Mouse (Mus musculus) ovary, postnatal 36 days (tissue): ENCODE data around the gene Eef1e1.
"Not testable (repeated sequence)": the region's sequence is repeated elsewhere in the genome, so short reads cannot be mapped to it uniquely, and the experiment has no call there.

ENCODE experiments used
- DNase-seq: peaks from one replicate; pipeline ENCODE4 v3.0.0; 2022; ENCODE audit warnings: low spot score, mixed read lengths

The Eef1e1 gene

DNA sequence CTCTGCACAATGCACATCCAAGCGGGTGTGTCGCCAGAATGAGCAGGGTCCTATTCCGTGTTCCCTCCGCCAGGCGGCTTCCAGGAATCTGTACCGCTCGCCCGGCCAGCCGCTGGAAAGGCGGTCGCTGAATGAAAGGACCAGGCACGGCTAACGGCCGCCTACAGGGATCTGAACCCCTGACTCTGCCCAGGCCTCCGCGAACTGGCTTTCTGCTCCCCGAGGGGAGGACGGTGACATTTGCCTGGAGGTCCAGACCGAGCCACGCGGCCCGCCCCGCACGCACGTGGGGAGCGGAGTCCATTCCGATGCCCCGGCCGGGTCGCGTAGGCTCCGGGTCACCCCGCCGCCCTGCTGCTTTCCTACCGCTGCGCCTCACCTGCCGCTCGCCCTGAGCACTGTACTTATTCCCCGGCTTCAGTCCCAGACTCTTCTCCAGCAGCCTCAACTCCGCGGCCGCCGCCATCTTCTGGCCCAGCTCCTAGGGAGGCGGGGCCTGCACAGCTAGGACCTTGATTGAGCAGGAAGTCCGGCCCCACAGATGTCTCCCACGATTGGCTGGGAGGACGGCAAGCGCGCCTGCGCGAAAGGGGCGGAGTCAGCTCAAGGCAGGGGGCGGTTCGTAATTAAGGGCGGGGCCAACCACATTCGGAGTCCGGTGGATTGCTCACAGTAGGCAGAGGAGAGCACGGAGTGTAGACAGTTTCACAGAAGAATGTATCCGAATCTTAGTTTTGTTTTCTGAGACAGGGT is at the start of gene Eef1e1:
TSS of gene Eef1e1 (minus strand) at position 531 of the 753 bp plus-strand sequence.
- peak; percentile 90 for DNase-seq

DNA sequence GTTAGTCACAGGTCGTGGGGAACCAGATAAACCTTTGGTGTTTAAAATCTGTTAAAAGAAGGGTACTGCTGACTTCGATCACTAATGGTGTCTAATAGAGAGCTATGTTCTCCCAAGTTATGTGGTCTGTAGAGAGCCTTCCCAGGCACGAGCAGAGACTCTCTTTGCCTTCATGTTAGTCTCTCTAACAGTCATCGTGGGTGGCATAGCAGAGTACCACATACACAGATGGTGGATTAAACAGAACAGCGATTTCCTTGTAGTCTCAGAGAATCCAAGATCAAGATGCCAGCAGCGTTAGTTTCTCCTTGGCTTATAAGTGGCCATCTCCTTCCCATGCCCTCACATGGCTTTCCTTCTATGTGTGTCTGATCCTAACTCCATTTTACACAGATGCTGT is 32.0 kb upstream of the Eef1e1 start:
- DNase-seq, result no peak

DNA sequence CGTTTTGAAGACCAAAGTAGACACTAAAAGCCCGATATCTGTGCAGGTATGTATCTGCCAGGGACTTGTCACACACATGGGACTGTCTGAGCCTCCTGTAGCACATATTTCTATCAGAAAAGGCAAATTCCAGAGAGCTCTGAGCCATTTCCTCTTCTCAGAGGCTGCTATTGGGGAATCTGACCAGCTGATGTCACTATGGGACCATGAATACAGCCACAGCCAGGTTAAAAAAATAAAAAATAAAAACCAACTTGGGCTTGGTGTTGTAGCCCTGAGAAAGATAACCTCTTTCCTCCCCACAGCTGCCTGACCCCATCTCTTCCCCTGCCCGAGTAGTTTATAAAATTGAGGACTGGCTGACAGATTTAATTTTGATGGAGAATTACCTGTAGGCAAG is 31.2 kb upstream of the Eef1e1 start:
- DNase-seq, result no peak

DNA sequence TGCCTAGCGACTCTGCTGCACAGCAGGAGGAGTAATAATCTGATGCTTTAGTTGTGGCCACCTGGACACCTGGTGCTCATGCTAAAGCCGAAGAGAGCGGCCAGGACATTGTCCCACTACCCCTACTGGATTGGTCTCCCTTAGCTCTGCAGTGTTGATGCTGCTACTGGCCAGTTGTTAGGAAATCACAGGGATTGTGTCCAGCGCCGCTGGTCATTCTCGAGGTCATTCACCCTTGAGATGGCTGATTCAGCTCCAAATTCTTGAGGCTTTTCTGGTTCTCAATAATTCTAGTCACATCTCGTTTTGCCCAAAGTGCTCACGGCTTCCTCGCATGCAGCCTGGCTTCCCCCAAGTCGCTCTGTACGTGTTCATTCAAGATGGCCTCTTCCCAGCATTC is 29.9 kb upstream of the Eef1e1 start:
- DNase-seq, result no peak

DNA sequence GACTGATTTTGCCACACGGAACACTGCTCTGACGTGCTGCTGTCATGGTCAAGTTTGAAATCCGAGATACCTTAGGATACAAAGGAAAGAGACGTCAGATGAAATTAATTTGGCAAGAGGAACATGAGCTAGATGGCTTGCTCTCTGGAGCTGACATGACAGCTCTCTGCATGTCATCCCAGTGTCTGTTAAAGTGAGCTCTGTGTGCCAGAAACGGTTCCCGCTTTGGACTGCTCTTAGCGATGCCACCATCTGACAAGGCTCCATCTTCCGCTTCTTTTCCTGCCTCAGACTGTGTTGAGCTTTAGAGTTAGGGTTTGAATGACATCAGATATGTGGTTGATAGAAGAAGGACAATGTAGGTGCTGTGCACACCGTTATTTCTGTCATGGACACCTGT is 13.5 kb upstream of the Eef1e1 start:
- DNase-seq, result no peak

DNA sequence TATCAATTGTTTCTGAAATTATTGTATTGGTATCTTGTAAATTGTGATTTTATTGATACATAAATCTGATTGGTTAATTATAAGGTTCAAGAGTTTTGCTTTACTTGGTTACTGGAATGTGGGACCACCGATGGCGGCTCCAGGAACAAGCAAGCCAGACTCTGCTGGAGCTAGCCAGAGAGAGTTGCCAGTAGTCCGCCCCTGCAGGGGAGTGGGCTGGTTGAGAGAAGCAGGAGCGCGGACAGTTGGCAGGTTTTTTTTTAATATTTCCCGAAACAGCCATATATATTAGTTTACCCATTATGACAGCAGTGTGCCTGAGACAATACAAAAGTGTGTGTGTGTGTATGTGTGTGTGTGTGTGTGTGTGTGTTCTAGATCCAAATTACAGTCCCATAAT is 12.6 kb upstream of the Eef1e1 start:
- DNase-seq, result not testable (repeated sequence)

DNA sequence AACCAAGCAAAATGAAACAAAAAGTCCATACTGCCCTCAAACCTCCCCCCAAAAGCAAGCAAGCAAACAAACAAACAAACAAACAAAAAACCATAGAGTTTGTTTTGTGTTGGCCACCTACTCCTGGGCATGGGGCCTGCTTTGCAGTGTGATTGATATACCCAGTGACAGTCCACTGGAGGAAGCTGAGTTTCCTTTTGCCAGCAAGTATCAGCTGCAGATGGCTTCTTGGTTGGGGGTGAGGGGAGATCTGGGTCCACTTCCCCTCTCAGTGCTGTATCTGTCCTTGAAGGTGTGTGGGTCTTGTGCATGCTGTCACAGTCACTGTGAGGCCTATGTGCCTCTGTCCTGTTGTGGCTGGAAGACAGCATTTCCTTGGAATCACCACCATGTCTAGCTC is 11.2 kb upstream of the Eef1e1 start:
- no peak for DNase-seq

DNA sequence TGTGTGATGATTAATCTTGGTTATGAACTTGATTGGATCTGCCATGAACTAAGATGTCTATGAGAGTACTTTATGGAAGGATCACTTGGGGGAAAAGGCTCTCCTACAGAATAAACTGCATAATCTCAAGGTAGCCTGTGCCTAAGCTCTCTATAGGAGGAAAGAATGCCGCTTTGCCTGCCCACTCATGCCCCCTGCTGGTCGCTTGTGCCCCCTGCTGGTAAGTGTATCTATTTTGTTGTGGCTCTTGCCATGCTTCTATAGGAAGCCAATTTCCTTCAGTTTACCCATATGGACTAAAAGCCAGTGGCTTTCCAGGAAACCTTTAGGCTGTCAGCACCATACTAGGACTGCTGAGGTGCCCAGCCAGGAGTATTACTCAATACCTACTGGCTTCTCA is 9.7 kb upstream of the Eef1e1 start:
- peak; percentile 20 for DNase-seq

DNA sequence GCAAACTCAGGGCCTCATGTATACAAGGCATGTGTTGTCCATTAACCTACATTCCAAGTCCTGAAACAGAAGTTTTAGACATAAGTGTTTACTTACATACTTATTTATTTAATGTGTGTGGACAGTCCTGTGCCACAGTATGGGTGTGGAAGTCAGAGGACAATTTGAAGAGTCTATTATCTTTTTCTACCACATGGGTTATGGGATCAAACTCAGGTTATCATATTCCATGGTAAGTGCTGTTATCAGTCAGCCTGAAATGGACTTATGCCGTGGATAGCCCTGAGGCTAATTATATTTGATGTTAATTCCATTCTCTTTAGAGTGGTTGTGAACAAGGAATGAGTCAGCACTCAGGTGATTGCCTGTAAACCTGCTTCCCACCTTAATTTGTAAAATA is 5.9 kb upstream of the Eef1e1 start:
- DNase-seq, result no peak

DNA sequence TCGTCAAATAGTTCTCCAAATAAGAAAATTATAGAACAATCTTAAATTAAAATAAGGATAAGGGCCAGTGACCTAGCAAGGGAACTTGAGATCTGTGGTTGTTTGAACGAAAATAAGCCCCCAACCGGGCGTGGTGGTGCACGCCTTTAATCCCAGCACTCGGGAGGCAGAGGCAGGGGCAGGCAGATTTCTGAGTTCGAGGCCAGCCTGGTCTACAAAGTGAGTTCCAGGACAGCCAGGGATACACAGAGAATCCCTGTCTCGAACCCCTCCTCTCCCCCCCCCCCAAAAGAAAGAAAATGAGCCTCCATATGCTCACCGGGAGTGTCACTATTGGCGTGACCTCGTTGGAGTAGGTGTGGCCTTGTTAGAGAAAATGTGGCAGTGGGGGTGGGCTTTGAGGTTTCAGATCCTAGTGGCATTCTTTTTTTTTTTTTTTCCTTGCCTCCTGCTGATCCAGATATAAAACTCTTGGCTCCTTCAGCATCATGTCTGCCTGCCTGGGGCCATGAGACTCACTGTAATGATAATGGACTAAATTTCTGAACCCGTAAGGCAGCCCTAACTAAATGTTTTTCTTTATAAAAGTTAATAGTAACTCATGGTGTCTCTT is 772 bp upstream of the Eef1e1 start:
- DNase-seq, result no peak

DNA sequence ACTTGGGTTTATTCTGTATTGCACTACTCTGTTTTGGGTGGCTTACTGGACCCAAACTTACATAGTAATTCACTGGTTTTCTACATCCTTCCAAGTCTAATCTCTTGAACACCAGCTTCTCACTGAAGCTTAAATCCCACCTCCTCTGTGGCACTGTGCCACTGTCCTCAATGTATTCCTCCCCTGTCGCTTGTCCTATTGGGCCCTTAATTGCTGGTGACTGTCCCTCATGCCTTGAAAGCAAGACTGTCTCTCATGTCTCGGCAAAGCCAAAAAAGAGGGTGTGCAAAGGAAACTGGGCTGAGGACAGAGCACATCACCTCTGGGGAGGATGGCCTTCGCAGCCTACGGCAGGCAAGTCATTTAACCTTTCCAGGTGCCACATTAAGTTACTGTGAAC is 993 bp downstream of the Eef1e1 start:
- no peak for DNase-seq

DNA sequence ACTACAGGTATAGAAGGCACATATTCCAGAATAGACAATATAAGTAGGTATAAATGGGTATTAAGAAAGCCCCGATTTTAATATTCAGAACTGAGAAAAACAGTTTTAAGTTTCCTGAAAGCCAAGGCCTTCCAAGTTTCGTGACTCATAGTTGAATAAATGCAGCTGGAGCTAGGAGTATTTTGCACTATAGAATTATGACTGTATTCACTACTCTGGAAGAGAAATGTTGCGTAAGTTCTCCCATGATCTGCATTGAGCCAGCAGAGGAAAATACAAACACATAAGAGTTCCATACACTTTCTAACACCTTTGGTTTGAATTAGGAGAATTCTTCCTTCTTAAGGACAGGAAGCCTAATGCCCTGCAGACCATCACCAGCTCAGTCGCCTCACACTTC is 8.6 kb downstream of the Eef1e1 start:
- no peak for DNase-seq

DNA sequence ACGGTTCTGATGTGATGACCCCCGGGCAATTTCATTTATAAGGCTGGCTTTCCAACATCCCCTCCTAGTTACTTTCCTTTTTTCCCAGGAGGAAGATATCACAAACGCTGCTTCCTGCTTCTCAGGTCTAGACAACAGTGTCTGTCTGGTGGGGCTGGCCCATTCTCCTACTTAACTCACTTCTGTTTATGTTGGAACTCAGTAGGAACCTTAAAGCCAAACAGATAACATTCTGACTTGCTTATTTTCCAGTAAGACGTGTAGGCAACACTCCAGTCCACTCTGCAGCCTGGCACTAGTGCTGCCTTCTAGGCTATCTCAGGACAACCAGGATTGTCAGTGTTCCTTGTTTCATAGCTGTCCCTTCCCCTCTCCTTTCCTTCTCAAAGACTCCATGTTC is 9.8 kb downstream of the Eef1e1 start:
- DNase-seq, result no peak

DNA sequence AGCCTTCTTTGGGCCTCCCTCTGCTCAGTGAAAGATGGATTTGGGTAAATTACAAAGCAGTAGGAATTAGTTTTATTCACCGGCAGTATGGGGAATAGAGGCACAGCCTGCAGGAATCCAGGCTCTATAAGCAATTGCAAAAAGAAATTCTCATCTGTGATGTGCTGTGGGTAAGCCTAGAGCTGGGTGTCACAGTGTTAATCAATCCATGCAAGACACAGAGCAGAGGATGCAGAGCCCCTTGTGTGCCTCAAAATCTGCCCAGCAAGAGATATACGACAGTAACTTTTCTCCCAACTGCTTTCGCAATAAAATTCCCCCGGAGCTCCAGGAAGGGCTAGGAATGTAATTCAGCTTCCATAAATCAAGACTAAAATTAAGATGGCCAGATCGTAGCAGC is 17.4 kb downstream of the Eef1e1 start:
- no peak for DNase-seq

DNA sequence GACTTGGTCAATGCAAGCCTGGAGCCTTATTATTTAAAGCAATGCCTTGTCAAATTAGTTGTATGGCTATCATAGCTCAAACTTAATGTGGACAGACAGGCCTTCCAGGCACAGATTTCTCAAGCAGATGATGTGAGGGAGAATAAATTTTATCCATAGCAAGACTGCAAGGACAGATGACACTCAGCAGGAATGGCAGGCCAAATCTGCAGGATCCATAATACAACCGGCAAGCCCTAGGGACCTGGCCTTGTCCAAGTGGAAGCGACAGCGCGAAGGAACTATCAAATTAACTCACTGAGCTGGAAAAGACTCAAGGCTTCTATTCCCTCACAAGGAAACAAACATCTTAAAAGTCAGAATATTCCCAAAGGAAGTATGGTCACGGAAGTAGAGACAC is 17.9 kb downstream of the Eef1e1 start:
- DNase-seq, result no peak

DNA sequence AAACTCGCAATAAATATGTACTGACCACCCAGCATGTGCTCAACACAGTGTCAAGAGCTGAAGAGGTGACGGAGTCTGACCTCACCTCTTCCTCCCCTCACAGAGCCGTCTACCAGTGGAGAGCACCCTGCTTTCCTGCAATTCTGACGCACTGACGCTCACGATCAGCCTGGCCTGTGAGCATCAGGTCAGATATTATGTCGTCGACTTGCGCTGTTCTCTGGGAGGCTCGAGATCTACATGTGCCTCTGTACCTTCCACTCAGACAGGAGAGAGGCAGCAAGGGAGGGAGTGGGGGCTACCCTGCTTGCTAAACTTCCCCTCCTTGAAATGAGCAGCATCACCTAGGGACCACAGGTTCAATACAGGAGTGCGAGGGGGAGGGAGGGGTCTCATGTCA is 20.2 kb downstream of the Eef1e1 start:
- DNase-seq, result no peak

DNA sequence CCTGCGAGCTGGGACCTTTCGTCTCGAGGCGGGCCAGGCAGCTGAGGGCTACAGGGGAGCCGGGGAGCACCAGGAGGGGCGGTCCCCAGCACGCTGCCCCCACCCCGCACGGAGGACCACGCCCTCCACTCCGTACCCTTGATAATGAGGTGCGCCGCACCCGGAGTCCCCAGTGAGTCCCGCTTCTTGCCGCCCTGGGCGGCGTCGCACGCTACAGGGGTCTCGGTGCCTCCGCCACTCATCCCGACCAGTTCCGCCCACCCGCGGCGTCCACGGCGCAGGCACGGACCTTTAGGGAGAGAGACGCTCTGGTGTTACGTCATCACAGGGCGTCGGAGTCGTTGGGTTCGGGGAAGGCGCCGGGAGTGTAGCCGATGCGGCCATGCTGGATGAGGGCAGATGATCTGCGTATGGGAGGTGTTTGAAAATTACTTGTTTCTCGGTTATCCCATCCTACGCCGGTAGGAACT is 24.0 kb downstream of the Eef1e1 start, which contains the start of gene Bloc1s5:
TSS of gene Bloc1s5 (minus strand) at position 310 of the 470 bp plus-strand sequence.
- peak; percentile 93 for DNase-seq

DNA sequence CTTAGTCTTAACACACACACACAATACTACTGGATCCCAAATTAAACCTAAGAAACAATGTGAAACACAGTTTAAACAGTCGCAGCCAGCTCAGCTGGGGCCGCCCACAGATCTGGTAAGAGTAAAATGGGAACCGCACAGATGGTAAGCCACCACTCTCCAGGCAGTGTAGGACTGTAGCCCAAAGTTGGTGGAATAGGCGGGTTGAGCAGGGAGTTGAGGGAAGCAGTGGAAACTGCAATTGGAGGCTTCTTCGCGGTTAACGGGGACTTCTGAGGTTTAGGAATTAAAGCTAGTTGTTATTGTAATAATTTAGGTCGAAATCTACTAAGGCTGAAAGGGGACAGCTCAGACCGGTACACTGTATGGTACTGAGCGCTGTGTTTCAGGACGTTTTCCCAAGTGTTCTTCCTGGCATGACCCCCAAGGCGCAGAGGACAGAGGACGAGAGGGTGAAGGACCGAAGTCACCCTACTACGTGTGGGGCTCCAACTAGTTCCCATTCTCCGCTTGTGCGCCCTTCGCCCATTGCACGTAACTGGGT is 24.5 kb downstream of the Eef1e1 start:
- DNase-seq, result peak; percentile 13

DNA sequence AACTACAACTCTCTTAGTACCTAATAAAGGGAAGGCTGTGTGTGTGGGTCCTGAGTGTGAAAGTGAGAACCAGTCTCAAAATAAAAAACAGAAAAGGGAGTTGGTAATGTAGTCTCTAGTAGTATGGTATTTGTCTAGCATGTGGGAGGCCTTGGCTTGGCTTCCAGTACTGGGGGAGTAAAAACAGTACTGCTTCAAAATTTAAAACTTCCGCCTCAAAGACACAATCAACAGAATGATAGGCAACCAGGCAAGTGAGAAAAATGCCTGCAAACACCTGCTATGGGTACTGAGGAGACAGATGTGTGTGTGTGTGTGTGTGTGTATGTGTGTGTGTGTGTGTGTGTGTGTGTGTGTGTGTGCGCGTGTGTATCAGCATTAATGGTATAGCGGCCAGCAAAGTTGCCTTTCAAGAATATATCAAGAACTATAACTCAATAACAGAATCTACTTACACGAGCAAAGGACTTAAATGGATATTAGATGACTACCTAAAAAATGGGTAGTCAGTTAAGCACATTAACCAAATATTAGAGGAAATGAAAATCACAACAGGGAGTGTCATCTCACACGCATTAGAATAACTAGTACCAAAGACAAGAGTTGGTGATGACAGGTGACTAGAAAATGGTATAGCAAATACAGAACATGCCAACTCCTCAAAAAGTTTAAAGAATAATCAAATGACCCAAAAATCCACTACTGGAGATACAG is 25.4 kb downstream of the Eef1e1 start:
- DNase-seq, result no peak

DNA sequence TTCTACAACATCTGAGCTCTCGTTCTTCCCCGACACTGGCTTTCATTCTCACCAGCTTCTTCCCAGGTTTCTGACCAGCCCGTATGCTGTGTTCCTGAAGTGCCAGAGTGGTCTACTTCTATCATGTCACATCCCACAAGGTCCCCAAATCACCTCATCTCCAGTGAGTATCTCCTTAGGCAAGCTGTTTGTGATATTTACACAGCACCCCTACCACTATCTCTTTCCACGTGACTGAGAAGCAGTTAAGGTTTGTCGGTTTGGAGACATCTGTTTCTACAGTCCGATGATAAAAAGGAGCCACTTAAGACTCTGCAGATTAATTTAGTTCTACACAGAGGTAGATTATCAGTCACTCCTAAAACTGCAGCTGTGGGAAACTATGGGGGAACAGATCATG is 26.3 kb downstream of the Eef1e1 start:
- no peak for DNase-seq

DNA sequence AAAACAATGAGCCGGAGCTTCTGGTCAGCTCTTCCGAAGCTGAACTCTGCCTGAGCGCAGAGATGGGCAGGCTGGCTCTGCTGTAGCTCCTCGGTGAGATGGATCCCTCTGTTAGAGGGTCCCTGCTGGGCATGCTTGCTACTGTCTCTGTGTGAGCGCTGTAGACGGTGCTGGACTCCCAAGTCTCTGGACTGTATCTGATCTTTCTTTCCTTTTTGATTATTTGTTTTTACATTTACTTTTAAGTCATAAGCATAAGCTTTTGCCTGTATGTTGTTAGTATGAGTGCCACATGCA is 32.7 kb downstream of the Eef1e1 start:
- no peak for DNase-seq

DNA sequence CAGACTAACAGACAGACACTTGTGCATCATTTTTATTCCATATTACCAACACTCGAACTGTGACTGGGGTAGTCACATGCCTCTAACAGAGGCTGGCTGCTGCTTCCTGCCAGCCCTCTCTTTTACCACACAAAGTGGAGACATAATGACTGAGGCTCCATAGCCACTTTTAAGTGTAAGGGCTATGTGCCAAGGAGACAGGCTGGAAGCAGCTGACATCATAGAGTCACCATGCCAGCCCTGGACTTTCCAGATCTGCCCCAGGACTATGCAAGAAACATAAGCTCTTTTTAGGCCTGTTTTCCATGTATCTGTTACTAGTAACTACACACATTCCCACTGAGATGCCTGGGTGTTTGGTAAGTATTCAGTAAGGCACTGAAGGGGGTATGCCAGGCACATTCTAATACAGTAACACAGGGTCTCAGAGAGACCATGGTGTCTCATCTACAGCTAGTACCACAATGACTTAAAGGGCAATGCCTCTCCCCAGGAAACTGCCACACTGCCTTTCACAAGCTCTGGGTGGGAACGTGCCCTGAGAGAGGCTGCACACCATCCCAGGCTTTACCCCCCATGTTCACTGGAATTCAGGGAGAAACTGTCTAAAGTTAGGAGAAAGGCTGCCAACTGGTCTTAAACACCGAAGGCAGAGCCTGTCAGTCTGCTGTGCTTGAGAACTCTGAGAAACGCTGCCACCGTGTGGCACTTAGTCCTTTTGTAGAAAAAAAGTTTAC is 33.2 kb downstream of the Eef1e1 start:
- DNase-seq, result peak; percentile 39
